26 mouse cellular contexts compared by ENCODE assay signal in genomic region chr19:4187303-4187702, GRCm38 (mm10). TPM values are rescaled to one million over a fixed set of nuclear protein-coding genes. Genes with fewer than 3 reads are reported as not detected.
DNase-seq lines count a peak whose midpoint lies in the region; ATAC-seq and TF ChIP-seq lines count a peak whose summit lies in the region.
"Had no signal": no experiment of that assay in that cellular context is flagged by ENCODE, and none has a peak within 500 bp of the region (broad histone marks: within the 10 kb centered on the region; RNA-seq: fewer than 3 reads in every experiment).

No protein-coding gene starts in this region.

- intact Hi-C loops in heart, postnatal 36 days (cut with DNase I): no loop called here
- intact Hi-C loops in heart, postnatal 25 days (cut with DNase I): loop anchor here (2.0 kb wide), 1 partner anchor 15 kb away; no protein-coding TSS in a partner anchor

- ATAC-seq in heart, postnatal 0 days (ENCODE audit: insufficient read depth, low read depth): no peak
- no peak for ATAC-seq in hindbrain, embryonic 14.5 days (ENCODE audit: low FRiP score)
- ATAC-seq: forebrain, postnatal 0 days; midbrain, embryonic 15.5 days had no signal

- H3K27me3 ChIP-seq in heart, embryonic 10.5 days (ENCODE audit: insufficient read depth, poor library complexity, severe bottlenecking): 0 out of 2 replicates have a peak, but pooled peaks cover 6% of the 10 kb centered on the region
- no peaks in the 10 kb centered on the region for H3K27me3 ChIP-seq in heart, postnatal 0 days (ENCODE audit: control insufficient read depth, insufficient read depth, low read length)
- H3K27me3 ChIP-seq in CH12.LX (replicated peaks): no peaks in the 10 kb centered on the region
- no peaks in the 10 kb centered on the region for H3K27me3 ChIP-seq in hindbrain, embryonic 14.5 days (ENCODE audit: control insufficient read depth, insufficient read depth, low read length)
- H3K27me3 ChIP-seq: embryonic facial prominence, embryonic 12.5 days; hindbrain, embryonic 15.5 days; lung, embryonic 15.5 days; midbrain, embryonic 15.5 days; neural tube, embryonic 13.5 days had no signal

- dilution Hi-C loops in CH12.LX (cut with MboI; ENCODE audit: extremely low pct_ligation_motif_present, extremely low pct_unique_long_range_greater_than_20kb, low sequenced_read_pairs): no loop called here

- H3K36me3 ChIP-seq in heart, embryonic 10.5 days: no peaks in the 10 kb centered on the region
- no peaks in the 10 kb centered on the region for H3K36me3 ChIP-seq in heart, postnatal 0 days (replicated peaks; ENCODE audit: control insufficient read depth, insufficient read depth, low read length)
- H3K36me3 ChIP-seq in CH12.LX (replicated peaks in 1 of 2; ENCODE audit: control insufficient read depth in 1 of 2, insufficient read depth in 1 of 2, low read length in 1 of 2): peaks cover 55 to 69% of the 10 kb centered on the region in 2 experiments
- H3K36me3 ChIP-seq in hindbrain, embryonic 14.5 days (replicated peaks; ENCODE audit: control insufficient read depth, insufficient read depth): no peaks in the 10 kb centered on the region
- H3K36me3 ChIP-seq: embryonic facial prominence, embryonic 12.5 days; hindbrain, embryonic 15.5 days; lung, embryonic 15.5 days; midbrain, embryonic 15.5 days; neural tube, embryonic 13.5 days had no signal

- peaks cover 49% of the 10 kb centered on the region for H3K4me1 ChIP-seq in heart, embryonic 10.5 days
- peaks cover 36% of the 10 kb centered on the region for H3K4me1 ChIP-seq in heart, postnatal 0 days (ENCODE audit: control insufficient read depth, insufficient read depth)
- peaks cover 27 to 71% of the 10 kb centered on the region in 2 experiments for H3K4me1 ChIP-seq in CH12.LX (ENCODE audit: control insufficient read depth in 1 of 2, insufficient read depth in 2 of 2)
- H3K4me1 ChIP-seq in hindbrain, embryonic 14.5 days (replicated peaks; ENCODE audit: control insufficient read depth, insufficient read depth, low read length): peaks cover 1% of the 10 kb centered on the region; the same call in 1 of the 2 replicates

- no peak for TF ChIP-seq EP300 in heart, postnatal 0 days (IDR thresholded peaks at IDR 0.05; ENCODE audit: low read depth)
- no peak for TF ChIP-seq EP300 in CH12.LX (IDR thresholded peaks at IDR 0.05; ENCODE audit: low read length)

- DNase-seq in heart, embryonic 10.5 days (ENCODE audit: low spot score): no peak
- no peak for DNase-seq in heart, postnatal 36 days
- DNase-seq in heart, postnatal 0 days (ENCODE audit: low spot score): no peak
- no peak for DNase-seq in heart, postnatal 25 days (ENCODE audit: low spot score)
- DNase-seq in CH12.LX (ENCODE audit: extremely low read depth): no peak
- peak; percentile 40 for DNase-seq in brain, adult 2 months (ENCODE audit: low read depth, low spot score)
- DNase-seq in hindbrain, embryonic 14.5 days (ENCODE audit: low spot score): no peak
- DNase-seq: adrenal gland, adult 8-10 months; B cell, adult 2 months; cerebellum, adult 2 months; cerebellum, postnatal 25 days; forebrain, postnatal 0 days; kidney, adult 8-10 months; kidney, postnatal 10 days; lung, postnatal 4 days; retina, postnatal 1 day; right cerebral cortex, postnatal 25 days; thymus, adult 18-20 months had no signal

- peak overlapping the region; percentile 18; the same call in 1 of the 2 replicates for H3K4me2 ChIP-seq in heart, postnatal 0 days (ENCODE audit: low read depth, low read length)
- peak overlapping the region; percentile 18 for H3K4me2 ChIP-seq in CH12.LX (ENCODE audit: insufficient read depth, low read depth, poor library complexity, severe bottlenecking)
- no peak overlapping the region for H3K4me2 ChIP-seq in hindbrain, embryonic 14.5 days (replicated peaks)
- H3K4me2 ChIP-seq: embryonic facial prominence, embryonic 12.5 days; hindbrain, embryonic 15.5 days; lung, embryonic 15.5 days; midbrain, embryonic 15.5 days; neural tube, embryonic 13.5 days had no signal

- in situ Hi-C loops in CH12.LX (cut with MboI; ENCODE audit: low pct_ligation_motif_present, low pct_unique_long_range_greater_than_20kb, low sequenced_read_pairs): no loop called here

- no peak overlapping the region for H3K9ac ChIP-seq in heart, postnatal 0 days (replicated peaks; ENCODE audit: low read depth, low read length)
- H3K9ac ChIP-seq in CH12.LX (ENCODE audit: insufficient read depth, low read depth): no peak overlapping the region
- H3K9ac ChIP-seq in hindbrain, embryonic 14.5 days: no peak overlapping the region
- H3K9ac ChIP-seq: embryonic facial prominence, embryonic 12.5 days; forebrain, postnatal 0 days; hindbrain, embryonic 15.5 days; liver, embryonic 14.5 days; lung, embryonic 15.5 days; midbrain, embryonic 15.5 days; neural tube, embryonic 13.5 days had no signal

- 65% methylated on average over 3 of the region's 3 CpGs for WGBS in heart, embryonic 10.5 days
- 56% methylated on average over 3 of the region's 3 CpGs for WGBS in heart, postnatal 0 days
- WGBS in hindbrain, embryonic 14.5 days: 80% methylated on average over 3 of the region's 3 CpGs

- TF ChIP-seq POLR2A in CH12.LX (IDR thresholded peaks at IDR 0.05; ENCODE audit: low read depth, low read length): no peak

- H3K27ac ChIP-seq in heart, embryonic 10.5 days: peak overlapping the region; percentile 25; the same call in 1 of the 2 replicates
- H3K27ac ChIP-seq in heart, postnatal 0 days (ENCODE audit: low read depth): peak overlapping the region; percentile 56
- 0 out of 2 replicates have a peak overlapping the region, but pooled peaks have one; percentile 2 for H3K27ac ChIP-seq in CH12.LX (ENCODE audit: insufficient read depth, low read depth)
- no peak overlapping the region for H3K27ac ChIP-seq in hindbrain, embryonic 14.5 days
- H3K27ac ChIP-seq: embryonic facial prominence, embryonic 12.5 days; hindbrain, embryonic 15.5 days; left cerebral cortex, adult 2 months; liver, embryonic 14.5 days; lung, embryonic 15.5 days; midbrain, embryonic 15.5 days; neural tube, embryonic 13.5 days had no signal

- TF ChIP-seq RAD21 in CH12.LX (IDR thresholded peaks at IDR 0.05; ENCODE audit: low read depth, low read length): no peak

- H3K4me3 ChIP-seq in heart, embryonic 10.5 days: no peak overlapping the region
- H3K4me3 ChIP-seq in heart, postnatal 0 days (ENCODE audit: low read depth, low read length): no peak overlapping the region
- H3K4me3 ChIP-seq in CH12.LX (replicated peaks in 1 of 3; ENCODE audit: low read depth in 2 of 3, low read length in 2 of 3, poor library complexity in 1 of 3): peak overlapping the region in 1 of 3 experiments; percentile 41
- no peak overlapping the region for H3K4me3 ChIP-seq in hindbrain, embryonic 14.5 days (replicated peaks; ENCODE audit: low read length)
- H3K4me3 ChIP-seq: embryonic facial prominence, embryonic 12.5 days; hindbrain, embryonic 15.5 days; left cerebral cortex, adult 2 months; lung, embryonic 15.5 days; midbrain, embryonic 15.5 days; myocyte; neural tube, embryonic 13.5 days had no signal

- no peaks in the 10 kb centered on the region for H3K9me3 ChIP-seq in heart, embryonic 10.5 days
- no peaks in the 10 kb centered on the region for H3K9me3 ChIP-seq in heart, postnatal 0 days (replicated peaks; ENCODE audit: control insufficient read depth, low read length)
- H3K9me3 ChIP-seq in CH12.LX (replicated peaks; ENCODE audit: low read length): no peaks in the 10 kb centered on the region
- H3K9me3 ChIP-seq in hindbrain, embryonic 14.5 days (ENCODE audit: control insufficient read depth, low read length): no peaks in the 10 kb centered on the region
- H3K9me3 ChIP-seq: embryonic facial prominence, embryonic 12.5 days; hindbrain, embryonic 15.5 days; lung, embryonic 15.5 days; midbrain, embryonic 15.5 days; neural tube, embryonic 13.5 days had no signal

- TF ChIP-seq CTCF in heart, postnatal 0 days (IDR thresholded peaks at IDR 0.05; ENCODE audit: low read depth): no peak
- no peak for TF ChIP-seq CTCF in CH12.LX (conservative IDR thresholded peaks at IDR 0.05 in 1 of 2, IDR thresholded peaks at IDR 0.05 in 1 of 2; ENCODE audit: low read depth in 2 of 2, low read length in 2 of 2)

- H3K79me2 ChIP-seq in CH12.LX (replicated peaks; ENCODE audit: control insufficient read depth, extremely low read depth, insufficient read depth, poor library complexity, severe bottlenecking): peaks cover 23% of the 10 kb centered on the region

RNA-seq across cellular contexts. Expression of gene Tbc1d10c, which starts 3.8 kb away (rescaled TPM):
- 0.94 and 1.5 TPM in 2 replicates for polyA plus RNA-seq in heart, embryonic 10.5 days (2016; fragmentation: Nextera tagmentation; extraction: Ambion mirVana)
- total RNA-seq in heart, postnatal 36 days (2021): 10 to 100 TPM in 1 of 2 experiments, 1 to 10 TPM in 1; 6.6 to 11.1 TPM
- 5.2 TPM in 1 of 2 replicates, not detected in the other for total RNA-seq in heart, postnatal 0 days (2014; rRNA removed; ENCODE audit: low replicate concordance)
- 2.7 and 4.4 TPM in 2 replicates for polyA plus RNA-seq in heart, postnatal 0 days (2015; fragmentation: Nextera tagmentation; extraction: Ambion mirVana)
- total RNA-seq in heart, postnatal 25 days (2021): 1 to 10 TPM; 9.2 to 9.3 TPM
- total RNA-seq in CH12.LX (2012; rRNA removed) (46.3 and 57.8 TPM in 2 replicates), CH12.LX (2014; rRNA removed) (43.5 and 51.5 TPM in 2 replicates)
- polyA plus RNA-seq in CH12.LX (2012; ENCODE audit: insufficient read length, low read depth): 57.4 and 58.5 TPM in 2 replicates
- 0.43 and 0.68 TPM in 2 replicates for polyA plus RNA-seq in hindbrain, embryonic 14.5 days (2014; fragmentation: Nextera tagmentation; extraction: Ambion mirVana)

RNA-seq across cellular contexts. Expression of gene Ppp1ca, which starts 4.6 kb away (rescaled TPM):
- polyA plus RNA-seq in heart, embryonic 10.5 days (2016; fragmentation: Nextera tagmentation; extraction: Ambion mirVana): 876 and 946 TPM in 2 replicates
- total RNA-seq in heart, postnatal 36 days (2021): 100 to 1,000 TPM; 326 to 332 TPM
- total RNA-seq in heart, postnatal 0 days (2014; rRNA removed; ENCODE audit: low replicate concordance): 808 and 961 TPM in 2 replicates
- 738 and 763 TPM in 2 replicates for polyA plus RNA-seq in heart, postnatal 0 days (2015; fragmentation: Nextera tagmentation; extraction: Ambion mirVana)
- 100 to 1,000 TPM; 337 TPM for total RNA-seq in heart, postnatal 25 days (2021)
- total RNA-seq in CH12.LX (2012; rRNA removed): 502 and 585 TPM in 2 replicates
- total RNA-seq in CH12.LX (2014; rRNA removed): 635 and 651 TPM in 2 replicates
- polyA plus RNA-seq in CH12.LX (2012; ENCODE audit: insufficient read length, low read depth): 383 and 389 TPM in 2 replicates
- 581 and 604 TPM in 2 replicates for polyA plus RNA-seq in hindbrain, embryonic 14.5 days (2014; fragmentation: Nextera tagmentation; extraction: Ambion mirVana)

RNA-seq across cellular contexts. Expression of gene Carns1, which starts 12.0 kb away (rescaled TPM):
- 2.3 and 2.8 TPM in 2 replicates for polyA plus RNA-seq in heart, embryonic 10.5 days (2016; fragmentation: Nextera tagmentation; extraction: Ambion mirVana)
- total RNA-seq in heart, postnatal 36 days (2021): 10 to 100 TPM; 29.4 to 33.7 TPM
- total RNA-seq in heart, postnatal 0 days (2014; rRNA removed; ENCODE audit: low replicate concordance): 40.3 and 119 TPM in 2 replicates
- 20.6 and 23.8 TPM in 2 replicates for polyA plus RNA-seq in heart, postnatal 0 days (2015; fragmentation: Nextera tagmentation; extraction: Ambion mirVana)
- total RNA-seq in heart, postnatal 25 days (2021): 10 to 100 TPM; 33.5 to 34.1 TPM
- total RNA-seq in CH12.LX (2012; rRNA removed): 3.4 and 4.0 TPM in 2 replicates
- total RNA-seq in CH12.LX (2014; rRNA removed): 1.7 and 1.8 TPM in 2 replicates
- 3.8 and 4.4 TPM in 2 replicates for polyA plus RNA-seq in CH12.LX (2012; ENCODE audit: insufficient read length, low read depth)
- 5.3 and 6.0 TPM in 2 replicates for polyA plus RNA-seq in hindbrain, embryonic 14.5 days (2014; fragmentation: Nextera tagmentation; extraction: Ambion mirVana)

RNA-seq across cellular contexts. Expression of gene Rad9a, which starts 14.2 kb away (rescaled TPM):
- 33.0 and 40.0 TPM in 2 replicates for polyA plus RNA-seq in heart, embryonic 10.5 days (2016; fragmentation: Nextera tagmentation; extraction: Ambion mirVana)
- 1 to 10 TPM; 5.2 to 5.3 TPM for total RNA-seq in heart, postnatal 36 days (2021)
- total RNA-seq in heart, postnatal 0 days (2014; rRNA removed; ENCODE audit: low replicate concordance): 9.5 and 12.3 TPM in 2 replicates
- polyA plus RNA-seq in heart, postnatal 0 days (2015; fragmentation: Nextera tagmentation; extraction: Ambion mirVana): 9.5 and 9.7 TPM in 2 replicates
- total RNA-seq in heart, postnatal 25 days (2021): 1 to 10 TPM; 5.3 to 5.8 TPM
- total RNA-seq in CH12.LX (2012; rRNA removed): 20.5 and 22.4 TPM in 2 replicates
- 11.5 and 14.3 TPM in 2 replicates for total RNA-seq in CH12.LX (2014; rRNA removed)
- polyA plus RNA-seq in CH12.LX (2012; ENCODE audit: insufficient read length, low read depth): 20.0 and 21.7 TPM in 2 replicates
- polyA plus RNA-seq in hindbrain, embryonic 14.5 days (2014; fragmentation: Nextera tagmentation; extraction: Ambion mirVana): 19.4 and 22.5 TPM in 2 replicates

RNA-seq across cellular contexts. Expression of gene Rps6kb2, which starts 24.1 kb away (rescaled TPM):
- polyA plus RNA-seq in heart, embryonic 10.5 days (2016; fragmentation: Nextera tagmentation; extraction: Ambion mirVana): 53.4 and 57.0 TPM in 2 replicates
- 10 to 100 TPM; 16.4 to 18.8 TPM for total RNA-seq in heart, postnatal 36 days (2021)
- total RNA-seq in heart, postnatal 0 days (2014; rRNA removed; ENCODE audit: low replicate concordance): 34.2 and 62.0 TPM in 2 replicates
- polyA plus RNA-seq in heart, postnatal 0 days (2015; fragmentation: Nextera tagmentation; extraction: Ambion mirVana): 32.9 and 35.2 TPM in 2 replicates
- total RNA-seq in heart, postnatal 25 days (2021): 10 to 100 TPM; 16.5 to 16.8 TPM
- total RNA-seq in CH12.LX (2012; rRNA removed): 20.7 and 25.3 TPM in 2 replicates
- total RNA-seq in CH12.LX (2014; rRNA removed): 9.7 and 12.0 TPM in 2 replicates
- polyA plus RNA-seq in CH12.LX (2012; ENCODE audit: insufficient read length, low read depth): 26.6 and 27.2 TPM in 2 replicates
- 35.8 and 39.7 TPM in 2 replicates for polyA plus RNA-seq in hindbrain, embryonic 14.5 days (2014; fragmentation: Nextera tagmentation; extraction: Ambion mirVana)
